Mouse (Mus musculus): ENCODE results near the gene Fzd10. TPM values are rescaled to one million over a fixed set of nuclear protein-coding genes. Genes with fewer than 3 reads are reported as not detected.

The Fzd10 gene
- polyA plus RNA-seq, 1 experiment from 2014 or later: 3.5 TPM

Other genes starting within 250 kb of the Fzd10 start
- 0.52 and 0.73 TPM in 2 replicates for gene Tmem132d, start 167.8 kb upstream of the Fzd10 start, polyA plus RNA-seq (2016; fragmentation: Nextera tagmentation; extraction: Ambion mirVana)
- not detected in 2 replicates for gene Piwil1, start 101.7 kb downstream of the Fzd10 start, polyA plus RNA-seq (2016; fragmentation: Nextera tagmentation; extraction: Ambion mirVana)

Data from forebrain, embryonic 10.5 days (tissue).